Mouse (Mus musculus): ENCODE data around the gene Gria1.
A peak's percentile ranks its signal among the peaks of the same experiment; 100 is the strongest.

- TF ChIP-seq CTCF (IDR thresholded peaks at IDR 0.05; ENCODE audit: borderline replicate concordance, extremely low read depth, insufficient read depth, insufficient read length), result peak; percentile 23; the same call in 1 of the 2 replicates
- TF ChIP-seq POLR2A (IDR thresholded peaks at IDR 0.05; ENCODE audit: borderline replicate concordance, extremely low read depth, insufficient read depth, insufficient read length, poor library complexity, severe bottlenecking), result no peak
These were observed 292.4 kb downstream of the Gria1 start for GRCm38 (mm10) chr11:57303602-57304001.
